Mouse (Mus musculus) limb, embryonic 10.5 days (tissue): ENCODE measurements around the gene Slc6a1. TPM values are rescaled to one million over a fixed set of nuclear protein-coding genes. Genes with fewer than 3 reads are reported as not detected.
A peak's percentile ranks its signal among the peaks of the same experiment; 100 is the strongest.

Experiments
- DNase-seq: peaks from one replicate; pipeline ENCODE4 v3.0.0-alpha.2; 2017; ENCODE audit warnings: low spot score
- H3K27ac ChIP-seq: fragments of 300-500 bp; sonication (generic); 2 replicates; pipeline ENCODE4 v1.5.1; 2016; ENCODE audit warnings: mild to moderate bottlenecking
- H3K27me3 ChIP-seq: fragments of 300-500 bp; sonication (generic); 2 replicates; pipeline ENCODE4 v1.6.1; 2016; ENCODE audit warnings: low read depth, mild to moderate bottlenecking; ENCODE audit not compliant: poor library complexity, severe bottlenecking
- H3K36me3 ChIP-seq: fragments of 300-500 bp; sonication (generic); 2 replicates; pipeline ENCODE4 v1.6.1; 2016; ENCODE audit warnings: mild to moderate bottlenecking, moderate library complexity
- H3K4me1 ChIP-seq: fragments of 300-500 bp; sonication (generic); 2 replicates; pipeline ENCODE4 v1.6.1; 2016
- H3K4me3 ChIP-seq: fragments of 300-500 bp; sonication (generic); 2 replicates; pipeline ENCODE4 v1.5.1; 2016; ENCODE audit warnings: mild to moderate bottlenecking, moderate library complexity
- H3K9me3 ChIP-seq: fragments of 300-500 bp; sonication (generic); replicated peaks from 2 replicates; pipeline ENCODE4 v1.6.1; 2016; ENCODE audit warnings: mild to moderate bottlenecking
- WGBS: fragments of 180-500 bp; shearing (Covaris S2); methylation state at CpG from one replicate; pipeline ENCODE4 v1.1.7; 2016; 5-methylcytosine and 5-hydroxymethylcytosine counted together
- polyA plus RNA-seq: library from polyadenylated mRNA; unstranded; fragments of >200 nt; fragmentation: Nextera tagmentation; extraction: Ambion mirVana; gene quantifications from 2 replicates; pipeline ENCODE4 v1.2.1, GENCODE M21; 2016

Slc6a1 gene
- polyA plus RNA-seq, 1 experiment from 2014 or later, result not detected

DNA sequence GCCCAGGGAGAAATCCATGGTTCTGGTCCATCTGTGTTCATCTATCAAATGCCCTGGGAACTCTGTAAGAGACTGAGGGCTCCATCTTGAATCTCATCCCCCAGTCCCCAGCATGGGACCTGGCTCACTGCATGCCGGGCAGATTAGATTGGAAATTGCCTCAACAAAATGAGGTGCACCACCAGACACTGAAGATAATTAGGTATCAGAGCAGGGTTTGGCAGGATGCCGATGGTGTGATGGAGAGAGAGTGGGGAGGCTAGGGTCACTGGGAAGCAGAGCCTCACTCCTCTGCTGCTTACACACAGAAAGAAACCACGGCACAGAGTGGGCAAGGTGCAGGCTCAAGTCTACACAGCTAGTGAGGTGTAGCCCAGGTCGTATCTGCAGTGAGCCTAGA is 12.7 kb downstream of the Slc6a1 start:
- no peak overlapping the region for H3K4me3 ChIP-seq
- no peak overlapping the region for H3K27ac ChIP-seq
- peaks cover 28% of the 10 kb centered on the region for H3K27me3 ChIP-seq
- 86% methylated on average over 4 of the region's 4 CpGs for WGBS
- no peaks in the 10 kb centered on the region for H3K36me3 ChIP-seq
- DNase-seq, result no peak
- H3K4me1 ChIP-seq, result peaks cover 24% of the 10 kb centered on the region
- no peaks in the 10 kb centered on the region for H3K9me3 ChIP-seq

DNA sequence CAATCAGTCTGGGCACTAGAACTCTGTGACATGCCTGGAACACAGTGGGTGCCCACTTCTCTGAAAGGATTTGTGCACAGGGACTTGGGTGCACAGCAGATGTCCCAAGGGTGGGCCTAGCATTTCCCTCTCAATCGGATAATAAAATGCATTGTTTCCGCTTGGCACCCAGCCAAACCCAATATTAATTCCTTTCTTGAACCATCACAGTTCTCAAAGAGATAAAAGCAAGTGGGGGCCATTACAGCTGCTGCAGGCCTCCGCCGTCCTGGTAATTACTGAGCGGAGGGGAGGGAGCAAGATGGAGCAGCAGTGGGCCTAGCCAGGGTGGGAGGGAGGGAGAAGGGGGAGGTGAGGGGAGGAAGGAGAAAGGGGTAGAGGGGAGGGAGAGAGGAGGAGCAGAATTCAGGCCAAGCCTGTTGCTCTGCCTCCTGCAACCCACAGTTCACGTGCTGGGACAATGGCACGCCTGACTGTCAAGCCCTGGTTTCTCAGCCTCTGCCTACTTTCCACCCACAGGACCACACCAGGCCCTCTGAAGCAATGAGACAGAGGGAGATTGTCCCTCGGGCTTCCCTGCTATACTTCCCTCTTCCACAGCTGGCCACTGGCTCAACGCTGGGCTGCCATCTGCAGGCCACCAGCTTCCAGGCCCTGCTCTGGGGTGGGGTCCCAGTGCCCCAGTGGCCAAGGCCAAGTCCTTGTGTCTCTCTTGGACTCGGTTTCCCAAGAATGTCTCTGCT is 15.0 kb downstream of the Slc6a1 start:
- no peak for DNase-seq
- 0 out of 2 replicates have a peak, but pooled peaks cover 5% of the 10 kb centered on the region for H3K27me3 ChIP-seq
- H3K4me3 ChIP-seq, result no peak overlapping the region
- H3K36me3 ChIP-seq, result no peaks in the 10 kb centered on the region
- WGBS, result 44% methylated on average over 9 of the region's 10 CpGs
- H3K9me3 ChIP-seq, result no peaks in the 10 kb centered on the region
- H3K4me1 ChIP-seq, result peaks cover 24% of the 10 kb centered on the region
- no peak overlapping the region for H3K27ac ChIP-seq

DNA sequence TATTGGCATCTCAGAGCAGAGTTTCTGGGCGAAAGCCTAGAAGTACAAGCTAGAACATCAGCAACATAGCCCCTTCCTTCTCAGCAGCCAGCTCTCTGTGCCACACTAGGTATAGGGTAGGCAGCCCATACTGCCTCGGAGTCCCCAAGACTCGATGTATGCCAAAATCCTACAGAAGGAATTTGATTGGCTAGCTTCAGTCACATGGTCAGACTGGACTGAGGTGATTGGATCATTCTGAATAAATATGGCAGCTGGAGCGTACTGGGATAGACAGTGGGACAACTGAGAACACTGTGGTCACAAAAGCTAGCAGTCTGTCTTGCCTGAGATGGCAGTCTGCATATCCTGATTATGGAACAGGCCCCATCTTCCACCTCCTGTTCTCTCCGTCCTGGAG is 17.3 kb downstream of the Slc6a1 start:
- Histone ChIP-seq H3K36me3 (no peaks in the 10 kb centered on the region), H3K9me3 (no peaks in the 10 kb centered on the region), H3K4me3 (no peak overlapping the region), H3K4me1 (peaks cover 11% of the 10 kb centered on the region), H3K27ac (no peak overlapping the region), H3K27me3 (no peaks in the 10 kb centered on the region)
- WGBS, result 90% methylated on average over 5 of the region's 5 CpGs
- DNase-seq, result no peak

DNA sequence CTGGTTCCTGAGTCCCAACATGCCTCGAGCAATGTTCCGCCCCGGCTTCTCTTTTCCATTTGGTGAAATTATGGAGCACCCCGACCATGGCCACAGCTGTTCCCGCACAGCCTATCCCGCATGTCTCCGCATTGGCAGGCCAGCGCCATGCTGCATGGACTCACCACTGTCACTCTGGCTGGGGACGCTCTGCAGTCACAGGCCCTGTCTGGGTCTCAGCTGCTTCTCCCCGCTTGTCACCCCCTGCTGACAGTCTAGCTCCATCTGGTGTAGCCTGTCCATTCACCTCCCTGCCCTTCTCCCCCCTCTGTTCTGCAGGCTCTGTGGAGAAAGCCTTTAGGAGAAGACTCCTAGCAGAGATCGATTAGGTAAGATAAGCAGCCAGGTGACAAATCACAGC is 18.3 kb downstream of the Slc6a1 start:
- Histone ChIP-seq H3K4me3 (no peak overlapping the region), H3K36me3 (no peaks in the 10 kb centered on the region), H3K27me3 (no peaks in the 10 kb centered on the region), H3K27ac (no peak overlapping the region), H3K4me1 (peaks cover 11% of the 10 kb centered on the region), H3K9me3 (no peaks in the 10 kb centered on the region)
- DNase-seq, result no peak
- 82% methylated on average over 11 of the region's 11 CpGs for WGBS

DNA sequence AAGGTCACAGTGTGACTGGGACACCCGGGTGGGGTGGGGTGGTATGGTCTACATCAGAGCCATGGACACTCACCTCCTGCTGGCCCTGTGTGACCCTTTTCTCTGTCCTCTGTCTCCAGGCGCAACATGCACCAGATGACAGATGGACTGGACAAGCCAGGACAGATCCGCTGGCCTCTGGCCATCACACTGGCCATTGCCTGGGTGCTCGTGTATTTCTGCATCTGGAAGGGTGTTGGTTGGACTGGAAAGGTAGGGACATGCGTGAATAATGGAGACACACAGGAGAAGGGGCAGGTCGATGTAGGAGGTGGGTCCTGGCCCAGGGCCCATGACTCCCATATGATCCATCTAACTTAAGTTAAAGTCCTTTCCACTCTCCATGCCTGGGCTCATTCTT is 22.2 kb downstream of the Slc6a1 start:
- Histone ChIP-seq H3K4me3 (no peak overlapping the region), H3K36me3 (no peaks in the 10 kb centered on the region), H3K27ac (no peak overlapping the region), H3K27me3 (peaks cover 28% of the 10 kb centered on the region), H3K9me3 (no peaks in the 10 kb centered on the region), H3K4me1 (0 out of 2 replicates have a peak, but pooled peaks cover 2% of the 10 kb centered on the region)
- DNase-seq, result no peak
- WGBS, result 84% methylated on average over 6 of the region's 6 CpGs

DNA sequence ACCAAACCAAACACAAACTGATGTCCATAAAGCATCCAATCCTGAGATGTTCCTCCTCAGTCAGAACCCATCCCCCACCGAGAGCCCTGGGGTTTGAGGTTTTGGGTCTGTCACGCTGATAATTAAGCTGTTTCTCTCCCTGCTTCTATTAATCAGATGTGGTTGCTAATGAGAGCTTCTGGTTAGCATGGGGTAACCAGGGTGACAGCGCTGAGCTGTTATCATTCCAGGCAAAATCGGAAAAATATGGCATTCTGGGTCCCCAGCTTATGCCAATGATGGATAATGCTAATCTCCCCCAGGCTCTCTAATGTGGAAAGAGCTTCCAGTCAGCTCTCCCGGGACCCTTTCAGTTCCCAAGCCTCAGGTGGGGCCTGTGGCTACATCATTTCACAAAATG is 38.1 kb downstream of the Slc6a1 start:
- 80% methylated on average over 5 of the region's 5 CpGs for WGBS
- H3K9me3 ChIP-seq, result no peaks in the 10 kb centered on the region

DNA sequence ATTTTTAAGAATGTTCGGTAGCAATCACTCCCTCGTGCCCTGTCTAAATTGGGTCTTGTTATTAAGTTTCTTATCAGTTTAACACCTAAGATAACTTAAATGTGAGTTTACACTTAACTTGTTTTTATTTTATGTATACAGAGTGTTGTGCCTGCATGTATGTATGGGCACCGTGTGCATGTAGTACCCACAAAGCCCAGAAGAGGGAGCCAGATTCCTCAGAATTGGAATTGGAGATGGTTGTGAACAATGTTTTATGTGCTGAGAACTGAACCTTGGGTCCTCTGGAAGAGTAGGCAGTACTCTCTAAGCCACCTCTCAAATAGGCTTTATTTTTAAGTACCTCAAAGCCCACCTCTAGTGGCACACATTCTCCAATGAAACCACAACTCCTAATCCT is 38.7 kb downstream of the Slc6a1 start:
- WGBS, result 97% methylated on average over 3 of the region's 3 CpGs
- no peaks in the 10 kb centered on the region for H3K9me3 ChIP-seq
- no peaks in the 10 kb centered on the region for H3K36me3 ChIP-seq

More for the DNA sequence above, 38.1 kb downstream of the Slc6a1 start:
- DNase-seq, result no peak
- H3K4me3 ChIP-seq, result no peak overlapping the region
- no peaks in the 10 kb centered on the region for H3K27me3 ChIP-seq
- H3K4me1 ChIP-seq, result no peaks in the 10 kb centered on the region
- no peak overlapping the region for H3K27ac ChIP-seq
- H3K36me3 ChIP-seq, result no peaks in the 10 kb centered on the region

DNA sequence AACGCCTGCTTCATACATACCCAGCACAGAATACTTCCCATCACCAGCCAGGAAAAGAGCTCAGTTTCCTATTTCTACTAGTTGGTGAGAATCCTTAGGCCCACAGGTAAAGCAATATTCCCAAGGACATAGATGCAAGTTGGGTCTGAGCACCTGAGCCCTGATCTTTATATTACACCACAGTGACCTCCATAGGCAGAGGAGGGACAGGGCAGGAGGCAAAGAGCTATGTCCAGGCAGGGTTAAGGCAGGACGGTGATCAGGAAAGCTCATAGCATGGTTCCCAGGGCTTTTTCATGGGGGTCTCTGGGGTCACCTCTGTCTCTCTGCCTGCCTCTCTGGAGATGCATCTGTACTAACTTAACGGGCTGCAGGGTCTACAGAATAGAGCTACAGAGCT is 40.5 kb downstream of the Slc6a1 start:
- no peaks in the 10 kb centered on the region for H3K4me1 ChIP-seq
- DNase-seq, result no peak
- H3K27ac ChIP-seq, result no peak overlapping the region
- no peak overlapping the region for H3K4me3 ChIP-seq
- H3K9me3 ChIP-seq, result no peaks in the 10 kb centered on the region
- 88% methylated on average over 3 of the region's 3 CpGs for WGBS
- H3K27me3 ChIP-seq, result no peaks in the 10 kb centered on the region
- no peaks in the 10 kb centered on the region for H3K36me3 ChIP-seq

More for the DNA sequence above, 38.7 kb downstream of the Slc6a1 start:
- no peaks in the 10 kb centered on the region for H3K4me1 ChIP-seq
- DNase-seq, result no peak
- no peaks in the 10 kb centered on the region for H3K27me3 ChIP-seq
- H3K27ac ChIP-seq, result no peak overlapping the region
- no peak overlapping the region for H3K4me3 ChIP-seq

DNA sequence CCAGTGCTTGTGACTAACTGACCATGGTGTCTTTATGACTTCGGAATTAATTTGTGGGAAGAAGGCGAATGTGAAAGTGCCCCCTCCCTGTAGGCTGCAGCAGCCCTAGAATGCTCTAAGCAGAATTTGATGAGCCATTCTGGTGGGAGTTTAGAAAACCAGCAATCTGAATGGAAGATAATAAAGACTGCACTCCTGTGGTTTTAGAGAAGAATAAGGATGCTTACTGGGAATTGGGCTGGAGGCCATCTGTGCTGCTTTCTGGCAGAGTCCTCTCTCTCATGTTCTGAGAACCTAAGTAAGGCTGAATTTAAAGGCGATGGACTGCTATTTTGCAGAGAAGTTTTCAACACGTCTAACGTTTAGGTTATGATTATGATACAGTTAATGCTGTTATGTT is 42.4 kb downstream of the Slc6a1 start:
- Histone ChIP-seq H3K9me3 (no peaks in the 10 kb centered on the region), H3K4me3 (no peak overlapping the region), H3K27ac (no peak overlapping the region), H3K36me3 (no peaks in the 10 kb centered on the region), H3K27me3 (0 out of 2 replicates have a peak, but pooled peaks cover under 1% of the 10 kb centered on the region), H3K4me1 (no peaks in the 10 kb centered on the region; the same call in 1 of the 2 replicates)
- 96% methylated on average over 5 of the region's 5 CpGs for WGBS
- no peak for DNase-seq

DNA sequence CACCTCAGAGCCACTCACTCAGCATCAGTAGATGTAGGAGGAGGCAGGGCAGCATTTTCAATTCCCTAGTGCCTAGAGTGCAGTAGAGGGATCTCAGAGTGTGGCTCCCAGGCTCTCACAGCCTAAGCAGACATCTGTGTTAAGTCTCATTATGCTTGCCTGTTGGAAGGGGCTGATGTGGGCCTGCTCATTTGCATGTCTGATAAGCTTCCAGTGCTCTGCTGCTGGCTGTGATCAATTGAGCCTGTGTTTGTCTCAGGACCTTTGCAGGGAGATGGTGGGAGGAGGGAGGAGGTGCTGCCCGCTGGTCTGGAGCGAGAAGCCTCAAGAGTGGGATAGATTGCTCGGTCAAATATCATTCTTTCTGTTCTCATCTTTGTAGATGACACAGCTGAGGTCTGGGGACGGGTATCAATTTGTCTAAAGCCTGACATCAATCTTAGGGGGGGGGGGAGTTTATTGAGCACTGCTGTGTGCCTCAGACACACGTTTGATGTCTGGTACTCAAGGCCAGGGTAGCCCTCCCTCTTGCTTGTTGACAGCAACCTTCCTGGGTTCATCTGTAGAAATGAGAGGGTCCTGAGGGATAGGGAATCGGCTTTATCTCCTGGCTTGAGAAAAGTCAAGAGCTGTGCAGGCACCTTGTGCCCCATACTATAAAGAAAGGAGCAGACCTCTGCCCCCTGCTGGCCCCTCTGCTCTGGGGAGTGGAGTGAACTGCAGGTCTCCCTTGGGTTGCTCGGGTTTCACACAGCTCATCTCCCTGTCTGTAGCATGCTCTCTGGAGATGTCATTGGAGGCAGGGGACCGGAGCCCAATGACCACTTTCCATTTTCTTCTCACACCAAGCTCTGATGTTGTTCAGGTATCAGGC is 47.4 kb downstream of the Slc6a1 start:
- 48% methylated on average over 8 of the region's 8 CpGs for WGBS
- no peak for DNase-seq
- Histone ChIP-seq H3K9me3 (no peaks in the 10 kb centered on the region), H3K4me1 (no peaks in the 10 kb centered on the region; the same call in 1 of the 2 replicates), H3K27ac (no peak overlapping the region), H3K27me3 (peaks cover 45% of the 10 kb centered on the region), H3K4me3 (no peak overlapping the region), H3K36me3 (no peaks in the 10 kb centered on the region)

DNA sequence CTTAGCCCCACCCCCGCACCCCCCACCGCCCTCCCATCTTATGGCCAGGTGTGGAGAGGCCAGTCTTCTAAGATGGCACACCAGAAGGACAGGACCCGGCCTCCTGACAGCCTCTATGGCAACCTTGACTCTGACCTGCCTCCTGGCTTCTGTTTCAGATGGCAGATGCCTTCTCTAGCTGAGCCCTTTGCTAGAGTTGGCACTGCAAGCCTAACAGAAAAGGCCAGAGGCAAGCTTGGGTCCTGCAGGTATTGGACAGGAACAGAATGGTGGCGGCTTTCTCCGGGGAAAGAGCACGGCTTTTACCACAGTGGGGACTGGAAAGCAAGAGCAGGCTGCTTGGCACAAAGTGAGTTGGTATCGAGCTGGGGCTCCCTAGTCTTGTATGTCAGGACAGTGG is 49.5 kb downstream of the Slc6a1 start:
- no peak for DNase-seq
- H3K4me1 ChIP-seq, result peaks cover 17% of the 10 kb centered on the region
- H3K9me3 ChIP-seq, result no peaks in the 10 kb centered on the region
- peaks cover 53% of the 10 kb centered on the region for H3K27me3 ChIP-seq
- H3K36me3 ChIP-seq, result no peaks in the 10 kb centered on the region
- no peak overlapping the region for H3K4me3 ChIP-seq
- 90% methylated on average over 7 of the region's 7 CpGs for WGBS
- no peak overlapping the region for H3K27ac ChIP-seq

DNA sequence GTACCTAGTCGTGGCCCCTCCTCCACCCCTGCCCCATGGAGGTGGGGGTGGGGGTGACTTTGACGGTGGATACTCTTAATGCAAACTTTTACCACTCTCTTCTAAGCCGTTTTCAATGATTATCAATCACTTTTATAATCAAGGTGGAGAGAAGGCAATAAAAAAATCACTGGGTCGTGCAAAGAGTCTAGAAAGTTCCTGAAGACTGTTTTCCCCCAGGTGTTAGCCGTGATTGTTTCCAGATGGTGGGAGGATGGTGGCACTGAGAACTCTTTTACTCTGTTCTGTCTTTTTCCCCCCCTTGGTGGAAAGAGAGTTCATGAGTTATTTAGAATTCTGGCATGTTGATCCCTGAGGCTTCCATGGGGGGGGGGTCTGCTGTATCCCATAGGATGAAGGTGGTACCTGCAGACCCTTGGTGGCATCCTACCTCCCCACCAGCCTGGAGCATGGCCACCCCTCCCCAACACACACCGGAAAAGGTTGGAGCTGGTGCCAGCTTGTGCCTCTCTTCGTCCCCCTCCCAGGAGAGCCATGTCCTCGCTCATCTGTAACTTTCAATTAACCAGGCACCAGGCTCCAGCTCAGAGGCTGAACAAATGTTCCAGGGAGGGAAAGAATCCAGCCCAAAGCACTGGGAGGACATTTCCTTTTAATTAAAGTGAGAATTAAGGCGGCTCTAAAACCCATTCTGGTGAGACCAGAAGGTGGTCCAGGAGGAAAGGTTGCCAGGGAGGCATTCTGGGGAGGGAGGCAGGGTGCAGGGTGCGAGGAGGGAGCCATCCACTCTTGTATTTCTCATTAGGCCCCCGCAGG is 53.9 kb downstream of the Slc6a1 start:
- no peaks in the 10 kb centered on the region for H3K36me3 ChIP-seq
- H3K27ac ChIP-seq, result peak overlapping the region; percentile 53; the same call in 1 of the 2 replicates
- 31% methylated on average over 11 of the region's 11 CpGs for WGBS
- H3K27me3 ChIP-seq, result peaks cover 82% of the 10 kb centered on the region
- H3K4me1 ChIP-seq, result peaks cover 22% of the 10 kb centered on the region
- peak; percentile 60 for DNase-seq
- no peaks in the 10 kb centered on the region for H3K9me3 ChIP-seq
- H3K4me3 ChIP-seq, result no peak overlapping the region

DNA sequence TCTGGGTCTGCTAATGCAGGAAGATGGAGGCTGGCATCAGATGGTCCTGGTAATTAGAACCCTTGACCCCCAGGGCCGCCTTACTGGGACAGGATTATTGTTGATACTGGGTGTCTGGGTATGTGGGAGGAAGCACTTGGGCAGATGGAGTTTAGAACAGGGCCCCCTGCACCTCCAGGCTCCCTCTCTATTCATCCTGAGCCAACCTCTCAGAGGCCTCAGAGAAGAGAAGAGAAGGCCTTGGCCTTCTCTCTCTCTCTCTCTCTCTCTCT is 54.4 kb downstream of the Slc6a1 start:
- H3K36me3 ChIP-seq, result no peaks in the 10 kb centered on the region
- peaks cover 22% of the 10 kb centered on the region for H3K4me1 ChIP-seq
- peak overlapping the region; percentile 43; the same call in 1 of the 2 replicates for H3K27ac ChIP-seq
- DNase-seq, result no peak
- H3K27me3 ChIP-seq, result peaks cover 82% of the 10 kb centered on the region
- no peak overlapping the region for H3K4me3 ChIP-seq
- H3K9me3 ChIP-seq, result no peaks in the 10 kb centered on the region
- WGBS, result 28% methylated on average over 1 of the region's 1 CpGs
